Mouse (Mus musculus) heart, embryonic 14.5 days (tissue): Measurements from ENCODE around the gene Nrip1. TPM values are rescaled to one million over a fixed set of nuclear protein-coding genes. Genes with fewer than 3 reads are reported as not detected.
A peak's percentile ranks its signal among the peaks of the same experiment; 100 is the strongest.

Experiments
- ATAC-seq: fragments of 200-750 bp; cut with Nextera tagmentation; 2 replicates; pipeline ENCODE4 v1.8.0; 2017; ENCODE audit warnings: low read depth, moderate TSS enrichment; ENCODE audit not compliant: insufficient number of reproducible peaks, insufficient read depth, low FRiP score
- H3K27ac ChIP-seq, 2 experiments: fragments of 200-500 bp in 1 of 2; fragments of 300-500 bp in 1 of 2; sonication (generic) in 1 of 2; replicated peaks in 1 of 2; 2 replicates each; pipeline ENCODE4 v1.5.1; 2012 to 2014; ENCODE audit warnings: low read depth in 2 of 2, low read length in 2 of 2, control low read depth in 1 of 2, mild to moderate bottlenecking in 1 of 2, mixed read lengths in 1 of 2; ENCODE audit not compliant: control insufficient read depth in 1 of 2, insufficient read depth in 1 of 2
- H3K27me3 ChIP-seq: fragments of 300-500 bp; sonication (generic); 2 replicates; pipeline ENCODE4 v1.6.1; 2014; ENCODE audit warnings: mild to moderate bottlenecking, low read length, control low read depth; ENCODE audit not compliant: control insufficient read depth, insufficient read depth
- H3K36me3 ChIP-seq: fragments of 300-500 bp; sonication (generic); 2 replicates; pipeline ENCODE4 v1.6.1; 2014; ENCODE audit warnings: mild to moderate bottlenecking, control low read depth, low read length, mixed read lengths; ENCODE audit not compliant: control insufficient read depth, insufficient read depth
- H3K4me1 ChIP-seq, 2 experiments: fragments of 200-500 bp in 1 of 2; fragments of 300-500 bp in 1 of 2; sonication (generic) in 1 of 2; 2 replicates each; pipeline ENCODE4 v1.6.1; 2012 to 2014; ENCODE audit warnings: low read length in 2 of 2, control low read depth in 1 of 2, mixed read lengths in 1 of 2; ENCODE audit not compliant: control insufficient read depth in 2 of 2, insufficient read depth in 2 of 2
- H3K4me2 ChIP-seq: fragments of 300-500 bp; sonication (generic); 2 replicates; pipeline ENCODE4 v1.6.1; 2014; ENCODE audit warnings: mild to moderate bottlenecking, low read length
- H3K4me3 ChIP-seq, 2 experiments: fragments of 200-500 bp in 1 of 2; fragments of 300-500 bp in 1 of 2; sonication (generic) in 1 of 2; 2 replicates each; pipeline ENCODE4 v1.5.1; 2012 to 2014; ENCODE audit warnings: low read length in 2 of 2, mild to moderate bottlenecking in 2 of 2, control low read depth in 1 of 2, low read depth in 1 of 2, moderate library complexity in 1 of 2; ENCODE audit not compliant: control insufficient read depth in 1 of 2, insufficient read depth in 1 of 2
- H3K9ac ChIP-seq: fragments of 300-500 bp; sonication (generic); 2 replicates; pipeline ENCODE4 v1.6.1; 2014; ENCODE audit warnings: mild to moderate bottlenecking, low read length
- H3K9me3 ChIP-seq: fragments of 300-500 bp; sonication (generic); 2 replicates; pipeline ENCODE4 v1.6.1; 2016; ENCODE audit warnings: low read length, control low read depth; ENCODE audit not compliant: control insufficient read depth
- WGBS: fragments of 180-500 bp; shearing (Covaris S2); extraction: QIAGEN DNeasy Blood & Tissue Kit; methylation state at CpG from one replicate; pipeline ENCODE4 v1.1.7; 2014; 5-methylcytosine and 5-hydroxymethylcytosine counted together
- polyA plus RNA-seq: library from polyadenylated mRNA; unstranded; fragments of >200 nt; fragmentation: Nextera tagmentation; extraction: Ambion mirVana; gene quantifications from 2 replicates; pipeline ENCODE4 v1.2.1, GENCODE M21; 2014

The Nrip1 gene
- polyA plus RNA-seq, 1 experiment from 2014 or later, result 20.8 TPM

- Histone ChIP-seq H3K4me3 (peak overlapping the region in 1 of 2 experiments; percentile 10; a peak in 2 of 4 replicates), H3K27me3 (no peaks in the 10 kb centered on the region), H3K9me3 (no peaks in the 10 kb centered on the region), H3K36me3 (0 out of 2 replicates have a peak, but pooled peaks cover 2% of the 10 kb centered on the region), H3K4me1 (peaks cover 4 to 31% of the 10 kb centered on the region in 2 experiments; a peak in 3 of 4 replicates), H3K27ac (peak overlapping the region; percentile 73), H3K9ac (peak overlapping the region; percentile 60), H3K4me2 (peak overlapping the region; percentile 63)
- WGBS, result 9% methylated on average over 11 of the region's 11 CpGs
- ATAC-seq, result no peak
These were observed 52.0 kb downstream of the Nrip1 start for GRCm38 (mm10) chr16:76321527-76322165.

DNA sequence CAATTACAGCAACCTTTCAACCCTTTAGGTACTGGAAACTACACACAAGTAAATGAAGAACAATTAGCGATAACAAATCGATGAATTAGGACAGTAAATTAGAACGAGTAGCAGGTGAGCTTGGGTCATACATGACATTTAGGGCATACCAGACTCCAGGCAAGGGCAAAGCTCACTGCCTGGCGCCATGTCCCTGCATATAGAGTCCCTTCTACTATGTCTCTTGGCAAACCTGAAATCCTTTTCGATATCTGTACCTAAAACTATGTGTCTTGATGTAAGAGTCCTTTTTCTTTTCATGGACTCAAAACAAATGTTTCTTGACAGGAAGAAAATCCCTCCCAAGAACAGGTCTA lies 53.5 kb downstream of the Nrip1 start:
- no peak for ATAC-seq
- WGBS, result 77% methylated on average over 5 of the region's 5 CpGs
- Histone ChIP-seq H3K9ac (no peak overlapping the region), H3K36me3 (0 out of 2 replicates have a peak, but pooled peaks cover 2% of the 10 kb centered on the region), H3K27me3 (no peaks in the 10 kb centered on the region), H3K4me3 (no peak overlapping the region), H3K4me2 (no peak overlapping the region), H3K4me1 (peaks cover 4 to 33% of the 10 kb centered on the region in 2 experiments; a peak in 3 of 4 replicates), H3K27ac (peak overlapping the region; percentile 42 to 60), H3K9me3 (no peaks in the 10 kb centered on the region)

GRCm38 (mm10) chr16:76319364-76320117 lies 54.1 kb downstream of the Nrip1 start:
- Histone ChIP-seq H3K4me2 (no peak overlapping the region), H3K27me3 (no peaks in the 10 kb centered on the region), H3K4me3 (no peak overlapping the region), H3K36me3 (0 out of 2 replicates have a peak, but pooled peaks cover 2% of the 10 kb centered on the region), H3K9me3 (no peaks in the 10 kb centered on the region), H3K27ac (peak overlapping the region; percentile 42 to 60), H3K9ac (no peak overlapping the region), H3K4me1 (peaks cover 4 to 36% of the 10 kb centered on the region in 2 experiments; a peak in 3 of 4 replicates)
- ATAC-seq, result no peak
- WGBS, result 57% methylated on average over 11 of the region's 11 CpGs

DNA sequence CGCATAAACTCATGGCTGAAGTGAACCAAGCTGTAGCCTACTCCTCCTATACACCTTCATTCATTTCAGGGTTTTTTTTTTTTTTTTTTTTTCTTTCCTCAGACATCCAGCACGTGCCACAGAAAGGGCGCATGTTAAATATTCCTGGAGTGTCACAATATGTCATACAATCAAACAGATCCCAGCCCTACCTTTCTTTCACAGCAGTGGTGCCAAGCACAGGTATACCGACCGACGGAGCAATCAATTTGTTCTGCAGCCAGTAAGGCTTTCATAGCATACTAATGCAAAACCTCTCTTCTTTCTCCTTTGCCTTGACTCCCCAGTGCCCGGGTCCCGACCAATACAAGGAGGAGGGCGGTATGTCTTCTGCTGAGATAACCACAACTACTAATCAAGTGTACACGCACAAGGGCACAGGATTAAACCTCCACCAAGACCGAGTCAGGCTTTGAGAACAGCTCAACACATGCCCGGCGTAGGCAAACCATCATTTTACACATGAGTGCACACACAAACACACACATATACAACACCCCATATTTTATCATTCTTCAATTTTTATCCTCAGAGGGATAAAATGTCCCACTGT lies 55.2 kb downstream of the Nrip1 start:
- Histone ChIP-seq H3K4me1 (peaks cover 4 to 31% of the 10 kb centered on the region in 2 experiments; a peak in 3 of 4 replicates), H3K9ac (no peak overlapping the region), H3K36me3 (0 out of 2 replicates have a peak, but pooled peaks cover 2% of the 10 kb centered on the region), H3K27me3 (no peaks in the 10 kb centered on the region), H3K4me3 (no peak overlapping the region), H3K27ac (no peak overlapping the region), H3K4me2 (no peak overlapping the region), H3K9me3 (no peaks in the 10 kb centered on the region)
- ATAC-seq, result no peak
- WGBS, result 79% methylated on average over 13 of the region's 13 CpGs

- H3K27ac ChIP-seq, result no peak overlapping the region
- H3K4me3 ChIP-seq, result no peak overlapping the region
These were observed 56.4 kb downstream of the Nrip1 start for GRCm38 (mm10) chr16:76316940-76317822.

GRCm38 (mm10) chr16:76315642-76316041 lies 58.0 kb downstream of the Nrip1 start:
- Histone ChIP-seq H3K4me2 (no peak overlapping the region), H3K4me3 (no peak overlapping the region), H3K9me3 (no peaks in the 10 kb centered on the region), H3K9ac (no peak overlapping the region), H3K4me1 (peaks cover 3 to 15% of the 10 kb centered on the region in 2 experiments; a peak in 3 of 4 replicates), H3K27me3 (no peaks in the 10 kb centered on the region), H3K27ac (no peak overlapping the region), H3K36me3 (no peaks in the 10 kb centered on the region)
- ATAC-seq, result no peak
- 91% methylated on average over 3 of the region's 3 CpGs for WGBS

More at GRCm38 (mm10) chr16:76316940-76317822, 56.4 kb downstream of the Nrip1 start:
- Histone ChIP-seq H3K9ac (no peak overlapping the region), H3K4me1 (peaks cover 4 to 28% of the 10 kb centered on the region in 2 experiments; a peak in 3 of 4 replicates), H3K4me2 (no peak overlapping the region), H3K27me3 (no peaks in the 10 kb centered on the region), H3K9me3 (no peaks in the 10 kb centered on the region), H3K36me3 (no peaks in the 10 kb centered on the region)
- ATAC-seq, result no peak
- 89% methylated on average over 22 of the region's 22 CpGs for WGBS
